ENCODE assay signal across 17 mouse cellular contexts in genomic region chr8:8737271-8737670, GRCm38 (mm10). TPM values are rescaled to one million over a fixed set of nuclear protein-coding genes. Genes with fewer than 3 reads are reported as not detected.
DNase-seq lines count a peak whose midpoint lies in the region; ATAC-seq and TF ChIP-seq lines count a peak whose summit lies in the region.
"Had no signal": no experiment of that assay in that cellular context is flagged by ENCODE, and none has a peak within 500 bp of the region (broad histone marks: within the 10 kb centered on the region; RNA-seq: fewer than 3 reads in every experiment).

No protein-coding gene starts in this region.

- no peaks in the 10 kb centered on the region for H3K36me3 ChIP-seq in lung, postnatal 0 days (ENCODE audit: insufficient read depth, low read length)
- no peaks in the 10 kb centered on the region for H3K36me3 ChIP-seq in liver, postnatal 0 days (replicated peaks; ENCODE audit: insufficient read depth, low read length)
- no peaks in the 10 kb centered on the region for H3K36me3 ChIP-seq in stomach, postnatal 0 days (ENCODE audit: control insufficient read depth, insufficient read depth, low read length)
- H3K36me3 ChIP-seq: embryonic facial prominence, embryonic 12.5 days; forebrain, embryonic 15.5 days; hindbrain, embryonic 10.5 days; midbrain, embryonic 12.5 days had no signal

- intact Hi-C loops in gastrocnemius, adult 2 months (cut with DNase I) = loop anchor here (5.0 kb wide), 2 partner anchors 40 to 255 kb away; no protein-coding TSS in a partner anchor
- intact Hi-C loops in left cerebral cortex, postnatal 4 days (cut with DNase I) = no loop called here

- DNase-seq in gastrocnemius, adult 2 months = peak; percentile 28
- no peak for DNase-seq in gastrocnemius, postnatal 4 days (ENCODE audit: low spot score in 2 of 2)
- DNase-seq in gastrocnemius, postnatal 25 days = peak; percentile 9
- peak; percentile 13 for DNase-seq in kidney, postnatal 10 days
- DNase-seq in lung, postnatal 0 days (ENCODE audit: low spot score) = peak; percentile 12
- no peak for DNase-seq in left cerebral cortex, postnatal 4 days
- no peak for DNase-seq in liver, postnatal 0 days
- DNase-seq in stomach, postnatal 0 days (ENCODE audit: low spot score) = no peak
- DNase-seq: cerebellum, postnatal 10 days; spleen, adult 18-20 months had no signal

- no peak for TF ChIP-seq EP300 in lung, postnatal 0 days (IDR thresholded peaks at IDR 0.05)
- TF ChIP-seq EP300 in liver, postnatal 0 days (IDR thresholded peaks at IDR 0.05; ENCODE audit: low read depth) = no peak
- TF ChIP-seq EP300 in stomach, postnatal 0 days (optimal IDR thresholded peaks at IDR 0.05) = no peak

- no peak overlapping the region for H3K4me2 ChIP-seq in lung, postnatal 0 days (replicated peaks; ENCODE audit: low read depth, low read length)
- H3K4me2 ChIP-seq in liver, postnatal 0 days (ENCODE audit: low read depth, low read length) = no peak overlapping the region
- no peak overlapping the region for H3K4me2 ChIP-seq in stomach, postnatal 0 days (replicated peaks; ENCODE audit: low read depth)
- H3K4me2 ChIP-seq: embryonic facial prominence, embryonic 12.5 days; forebrain, embryonic 15.5 days; midbrain, embryonic 12.5 days had no signal

- H3K9me3 ChIP-seq in lung, postnatal 0 days (ENCODE audit: low read length) = no peaks in the 10 kb centered on the region
- H3K9me3 ChIP-seq in liver, postnatal 0 days (ENCODE audit: low read length) = no peaks in the 10 kb centered on the region
- no peaks in the 10 kb centered on the region for H3K9me3 ChIP-seq in stomach, postnatal 0 days (ENCODE audit: control insufficient read depth, low read length)
- H3K9me3 ChIP-seq: embryonic facial prominence, embryonic 12.5 days; forebrain, embryonic 15.5 days; hindbrain, embryonic 10.5 days; midbrain, embryonic 12.5 days had no signal

- TF ChIP-seq CTCF in gastrocnemius, adult 2 months (IDR thresholded peaks at IDR 0.05) = no peak
- no peak for TF ChIP-seq CTCF in lung, postnatal 0 days (IDR thresholded peaks at IDR 0.05)
- no peak for TF ChIP-seq CTCF in liver, postnatal 0 days (IDR thresholded peaks at IDR 0.05; ENCODE audit: low read depth)
- TF ChIP-seq CTCF in stomach, postnatal 0 days (IDR thresholded peaks at IDR 0.05; ENCODE audit: low read depth) = no peak

- H3K4me3 ChIP-seq in gastrocnemius, adult 2 months = no peak overlapping the region
- no peak overlapping the region for H3K4me3 ChIP-seq in lung, postnatal 0 days (ENCODE audit: low read depth, low read length)
- H3K4me3 ChIP-seq in liver, postnatal 0 days (ENCODE audit: low read depth, low read length) = no peak overlapping the region
- H3K4me3 ChIP-seq in stomach, postnatal 0 days (ENCODE audit: low read depth, low read length) = no peak overlapping the region
- H3K4me3 ChIP-seq: embryonic facial prominence, embryonic 12.5 days; forebrain, embryonic 15.5 days; hindbrain, embryonic 10.5 days; left cerebral cortex, adult 2 months; midbrain, embryonic 12.5 days had no signal

- H3K27ac ChIP-seq in gastrocnemius, adult 2 months = peak overlapping the region; percentile 77
- H3K27ac ChIP-seq in lung, postnatal 0 days (ENCODE audit: low read length) = no peak overlapping the region
- H3K27ac ChIP-seq in liver, postnatal 0 days (ENCODE audit: low read depth) = no peak overlapping the region
- H3K27ac ChIP-seq in stomach, postnatal 0 days (replicated peaks) = no peak overlapping the region
- H3K27ac ChIP-seq: embryonic facial prominence, embryonic 12.5 days; forebrain, embryonic 15.5 days; hindbrain, embryonic 10.5 days; kidney, postnatal 0 days; left cerebral cortex, adult 2 months; liver, embryonic 14.5 days; midbrain, embryonic 12.5 days had no signal

- WGBS in lung, postnatal 0 days = 63% methylated on average over 3 of the region's 3 CpGs
- 54% methylated on average over 3 of the region's 3 CpGs for whole genome bisulfite sequencing in liver, postnatal 0 days (ENCODE audit: insufficient replicate concordance)
- 73% methylated on average over 3 of the region's 3 CpGs for WGBS in stomach, postnatal 0 days

- H3K27me3 ChIP-seq in lung, postnatal 0 days (replicated peaks; ENCODE audit: insufficient read depth, low read length) = no peaks in the 10 kb centered on the region
- no peaks in the 10 kb centered on the region for H3K27me3 ChIP-seq in liver, postnatal 0 days (ENCODE audit: insufficient read depth, low read length)
- H3K27me3 ChIP-seq in stomach, postnatal 0 days (ENCODE audit: control insufficient read depth, insufficient read depth, low read length) = no peaks in the 10 kb centered on the region
- H3K27me3 ChIP-seq: embryonic facial prominence, embryonic 12.5 days; forebrain, embryonic 15.5 days; midbrain, embryonic 12.5 days had no signal

- no peak overlapping the region for H3K9ac ChIP-seq in lung, postnatal 0 days (replicated peaks; ENCODE audit: low read depth)
- H3K9ac ChIP-seq in liver, postnatal 0 days (replicated peaks) = no peak overlapping the region
- no peak overlapping the region for H3K9ac ChIP-seq in stomach, postnatal 0 days (ENCODE audit: low read length)
- H3K9ac ChIP-seq: embryonic facial prominence, embryonic 12.5 days; forebrain, embryonic 15.5 days; liver, embryonic 14.5 days; midbrain, embryonic 12.5 days had no signal

- peak; percentile 74 for ATAC-seq in lung, postnatal 0 days
- ATAC-seq in liver, postnatal 0 days = no peak
- ATAC-seq in stomach, postnatal 0 days (ENCODE audit: low FRiP score, low TSS enrichment) = no peak
- ATAC-seq: forebrain, embryonic 15.5 days had no signal

- H3K4me1 ChIP-seq in lung, postnatal 0 days (ENCODE audit: insufficient read depth, low read depth, low read length) = no peaks in the 10 kb centered on the region
- no peaks in the 10 kb centered on the region for H3K4me1 ChIP-seq in liver, postnatal 0 days (ENCODE audit: insufficient read depth)
- no peaks in the 10 kb centered on the region for H3K4me1 ChIP-seq in stomach, postnatal 0 days (replicated peaks; ENCODE audit: control insufficient read depth, insufficient read depth)
- H3K4me1 ChIP-seq: embryonic facial prominence, embryonic 12.5 days; forebrain, embryonic 15.5 days; midbrain, embryonic 12.5 days had no signal

RNA-seq across cellular contexts. Expression of gene Arglu1, which starts 47.0 kb away (rescaled TPM):
- 10 to 100 TPM; 36.4 to 41.4 TPM for total RNA-seq in gastrocnemius, adult 2 months (2021)
- total RNA-seq in gastrocnemius, postnatal 4 days (2021) = 10 to 100 TPM; 50.9 to 75.9 TPM
- total RNA-seq in gastrocnemius, postnatal 25 days (2021) = 10 to 100 TPM; 27.5 to 28.1 TPM
- polyA plus RNA-seq in lung, postnatal 0 days (2015; fragmentation: Nextera tagmentation; extraction: Ambion mirVana) = 126 and 139 TPM in 2 replicates
- total RNA-seq in left cerebral cortex, postnatal 4 days (2021) = 100 to 1,000 TPM; 124 to 126 TPM
- polyA plus RNA-seq in liver, postnatal 0 days (2015; fragmentation: Nextera tagmentation; extraction: Ambion mirVana) = 40.5 and 43.2 TPM in 2 replicates
- polyA plus RNA-seq in stomach, postnatal 0 days (2015; fragmentation: Nextera tagmentation; extraction: Ambion mirVana) = 83.2 and 84.0 TPM in 2 replicates

Comparison
In these comparisons a context has a peak if more than half of its experiments do, and no peak if none do; other contexts are left out.
1. DNase-seq: peak in gastrocnemius, adult 2 months (single experiment), gastrocnemius, postnatal 25 days (single experiment), kidney, postnatal 10 days (single experiment) and lung, postnatal 0 days (single experiment); none in gastrocnemius, postnatal 4 days (0 of 2), left cerebral cortex, postnatal 4 days (single experiment), liver, postnatal 0 days (single experiment) and stomach, postnatal 0 days (single experiment).